Mouse (Mus musculus) C2C12 (cell line): ENCODE measurements around the gene Gm3250. TPM values are rescaled to one million over a fixed set of nuclear protein-coding genes. Genes with fewer than 3 reads are reported as not detected.
"Not testable (repeated sequence)": the region's sequence is repeated elsewhere in the genome, so short reads cannot be mapped to it uniquely, and the experiment has no call there.

ENCODE experiments used
- H3K27me3 ChIP-seq: one replicate; pipeline ENCODE4 v1.6.1; 2011; ENCODE audit not compliant: control insufficient read depth, insufficient read depth, insufficient read length
- H3K36me3 ChIP-seq: one replicate; pipeline ENCODE4 v1.6.1; 2011; ENCODE audit not compliant: control insufficient read depth, insufficient read depth
- H3K4me3 ChIP-seq: one replicate; pipeline ENCODE4 v1.5.1; 2011; ENCODE audit warnings: mild to moderate bottlenecking, control low read depth; ENCODE audit not compliant: poor library complexity, insufficient read depth, severe bottlenecking
- H3K79me2 ChIP-seq: one replicate; pipeline ENCODE4 v1.6.1; 2011; ENCODE audit not compliant: control insufficient read depth, insufficient read depth
- H3K79me3 ChIP-seq: one replicate; pipeline ENCODE4 v1.6.1; 2011; ENCODE audit warnings: low read depth, control low read depth
- H3ac ChIP-seq: one replicate; pipeline ENCODE3; 2011; ENCODE audit warnings: low read depth; ENCODE audit not compliant: control insufficient read depth, insufficient read length
- CEBPB ChIP-seq: IDR thresholded peaks from one replicate; pipeline ENCODE4 v1.6.1; 2011; ENCODE audit warnings: low read depth, mild to moderate bottlenecking, control low read depth, moderate library complexity
- CTCF ChIP-seq: IDR thresholded peaks from one replicate; pipeline ENCODE4 v1.5.1; 2011; ENCODE audit not compliant: control insufficient read depth, insufficient read depth, insufficient read length
- FOSL1 ChIP-seq: IDR thresholded peaks from one replicate; pipeline ENCODE4 v1.8.0; 2011; ENCODE audit warnings: mild to moderate bottlenecking, low read length; ENCODE audit not compliant: poor library complexity, insufficient read depth, severe bottlenecking
- MAX ChIP-seq: IDR thresholded peaks from one replicate; pipeline ENCODE4 v1.6.1; 2011; ENCODE audit warnings: mild to moderate bottlenecking, control low read depth
- MYOD1 ChIP-seq: IDR thresholded peaks from one replicate; pipeline ENCODE4 v1.6.1; 2011; ENCODE audit warnings: low read depth; ENCODE audit not compliant: control insufficient read depth, insufficient read length
- MYOG ChIP-seq: IDR thresholded peaks from one replicate; pipeline ENCODE4 v1.6.1; 2011; ENCODE audit not compliant: control insufficient read depth, insufficient read length; ENCODE audit errors: extremely low read depth
- USF1 ChIP-seq: IDR thresholded peaks from one replicate; pipeline ENCODE4 v1.6.1; 2011; ENCODE audit warnings: low read depth, mild to moderate bottlenecking, control low read depth, moderate library complexity
- polyA plus RNA-seq: library from polyadenylated mRNA; unstranded; fragments of >200 nt; fragmentation: generic; extraction: Trizol; gene quantifications from one replicate; pipeline ENCODE4 v1.2.1, GENCODE M21; 2012; ENCODE audit warnings: missing spikeins

The Gm3250 gene
- polyA plus RNA-seq, 1 experiment: not detected

DNA sequence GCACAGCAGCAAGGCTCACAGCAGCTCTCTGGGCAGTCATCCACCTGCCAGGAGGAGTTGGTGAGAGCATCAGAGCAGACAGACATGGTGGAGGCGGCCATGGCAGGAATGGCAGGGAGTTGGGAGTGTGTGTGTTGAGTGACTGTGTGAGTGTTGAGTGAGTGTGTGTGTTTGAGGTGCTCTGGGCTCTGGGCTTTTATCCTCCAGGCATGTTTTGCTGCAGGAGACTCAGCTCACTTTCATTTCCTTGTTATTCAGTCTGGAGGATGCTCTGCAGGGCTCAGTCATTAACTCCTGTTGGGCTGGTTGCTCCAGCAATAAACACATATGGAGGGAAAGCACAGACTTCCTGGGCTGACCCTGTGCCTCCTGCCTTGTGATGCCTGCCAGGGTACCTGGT lies 5.5 kb downstream of the Gm3250 start, which contains the start of gene Gm7138:
Gm7138 (minus strand) TSS at position 101 of the 400 bp plus-strand sequence.
- H3K27me3 ChIP-seq, H3K79me2 ChIP-seq, H3K4me3 ChIP-seq, H3K36me3 ChIP-seq, H3K79me3 ChIP-seq, H3ac ChIP-seq: not testable (repeated sequence)

DNA sequence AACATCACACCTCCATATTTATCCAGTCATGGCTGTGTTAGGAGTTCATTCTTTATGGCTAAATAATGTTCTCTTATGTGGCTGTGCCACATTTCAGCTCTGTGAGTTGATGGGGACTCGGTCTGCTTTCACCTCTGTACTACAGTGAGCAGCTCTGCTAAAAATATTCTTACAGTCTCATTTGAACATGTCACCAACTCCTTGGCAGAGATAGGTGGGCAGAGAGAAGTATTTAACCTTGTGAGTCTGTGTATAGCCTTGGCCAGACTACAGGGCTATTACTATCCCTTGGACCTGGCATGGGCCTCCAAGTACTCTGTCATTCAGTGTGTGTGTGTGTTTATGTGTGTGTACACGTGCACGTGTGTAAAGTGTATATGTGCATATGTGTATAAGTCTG lies 10.2 kb downstream of the Gm3250 start:
- H3K79me2 ChIP-seq, H3ac ChIP-seq, H3K4me3 ChIP-seq, H3K27me3 ChIP-seq, H3K36me3 ChIP-seq, H3K79me3 ChIP-seq: not testable (repeated sequence)

DNA sequence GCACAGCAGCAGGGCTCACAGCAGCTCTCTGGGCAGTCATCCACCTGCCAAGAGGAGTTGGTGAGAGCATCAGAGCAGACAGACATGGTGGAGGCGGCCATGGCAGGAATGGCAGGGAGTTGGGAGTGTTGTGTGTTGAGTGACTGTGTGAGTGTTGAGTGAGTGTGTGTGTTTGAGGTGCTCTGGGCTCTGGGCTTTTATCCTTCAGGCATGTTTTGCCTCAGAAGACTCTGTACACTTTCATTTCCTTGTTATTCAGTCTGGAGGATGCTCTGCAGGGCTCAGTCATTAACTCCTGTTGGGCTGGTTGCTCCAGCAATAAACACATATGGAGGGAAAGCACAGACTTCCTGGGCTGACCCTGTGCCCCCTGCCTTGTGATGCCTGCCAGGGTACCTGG lies 11.1 kb downstream of the Gm3250 start, which contains the start of gene Gm3238:
Gm3238 (minus strand) TSS at position 101 of the 400 bp plus-strand sequence.
- H3K4me3 ChIP-seq: not testable (repeated sequence)

DNA sequence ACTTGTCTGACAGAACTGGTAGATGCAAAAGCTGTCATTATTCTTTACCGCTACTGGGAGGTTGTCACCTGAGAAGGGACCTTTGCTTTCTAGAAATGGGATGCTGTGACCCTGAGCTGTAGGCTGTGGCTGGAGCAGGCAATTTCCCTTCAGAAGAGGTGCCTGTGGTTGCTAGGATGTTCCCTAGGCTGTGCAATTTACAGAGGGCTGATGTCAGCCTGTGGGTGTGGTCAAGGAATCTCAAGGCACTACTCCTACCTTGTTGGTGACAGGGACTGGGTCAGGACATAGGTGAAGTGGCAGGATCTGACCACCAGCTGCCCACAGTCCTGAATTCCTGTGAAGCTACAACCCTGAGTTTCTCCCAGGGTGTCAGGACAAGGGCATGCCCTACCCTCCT lies 12.6 kb downstream of the Gm3250 start:
- Histone ChIP-seq H3ac (no peak overlapping the region), H3K79me2 (no peaks in the 10 kb centered on the region), H3K36me3 (no peaks in the 10 kb centered on the region), H3K27me3 (no peaks in the 10 kb centered on the region), H3K4me3 (no peak overlapping the region), H3K79me3 (no peaks in the 10 kb centered on the region)
- TF ChIP-seq MAX: no peak
- TF ChIP-seq MYOD1: no peak
- TF ChIP-seq FOSL1: no peak
- no peak for TF ChIP-seq CTCF
- no peak for TF ChIP-seq USF1
- TF ChIP-seq MYOG: no peak
- no peak for TF ChIP-seq CEBPB

More for the DNA sequence above, 11.1 kb downstream of the Gm3250 start, which contains the start of gene Gm3238:
- not testable (repeated sequence) for H3K79me2 ChIP-seq, H3K27me3 ChIP-seq, H3K36me3 ChIP-seq, H3K79me3 ChIP-seq, H3ac ChIP-seq

DNA sequence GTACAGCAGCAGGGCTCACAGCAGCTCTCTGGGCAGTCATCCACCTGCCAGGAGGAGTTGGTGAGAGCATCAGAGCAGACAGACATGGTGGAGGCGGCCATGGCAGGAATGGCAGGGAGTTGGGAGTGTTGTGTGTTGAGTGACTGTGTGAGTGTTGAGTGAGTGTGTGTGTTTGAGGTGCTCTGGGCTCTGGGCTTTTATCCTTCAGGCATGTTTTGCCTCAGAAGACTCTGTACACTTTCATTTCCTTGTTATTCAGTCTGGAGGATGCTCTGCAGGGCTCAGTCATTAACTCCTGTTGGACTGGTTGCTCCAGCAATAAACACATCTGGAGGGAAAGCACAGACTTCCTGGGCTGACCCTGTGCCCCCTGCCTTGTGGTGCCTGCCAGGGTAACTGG lies 22.8 kb downstream of the Gm3250 start, which contains the start of gene Gm3233:
Gm3233 (minus strand) TSS at position 101 of the 400 bp plus-strand sequence.
- not testable (repeated sequence) for H3ac ChIP-seq, H3K79me2 ChIP-seq, H3K27me3 ChIP-seq, H3K4me3 ChIP-seq, H3K36me3 ChIP-seq, H3K79me3 ChIP-seq

DNA sequence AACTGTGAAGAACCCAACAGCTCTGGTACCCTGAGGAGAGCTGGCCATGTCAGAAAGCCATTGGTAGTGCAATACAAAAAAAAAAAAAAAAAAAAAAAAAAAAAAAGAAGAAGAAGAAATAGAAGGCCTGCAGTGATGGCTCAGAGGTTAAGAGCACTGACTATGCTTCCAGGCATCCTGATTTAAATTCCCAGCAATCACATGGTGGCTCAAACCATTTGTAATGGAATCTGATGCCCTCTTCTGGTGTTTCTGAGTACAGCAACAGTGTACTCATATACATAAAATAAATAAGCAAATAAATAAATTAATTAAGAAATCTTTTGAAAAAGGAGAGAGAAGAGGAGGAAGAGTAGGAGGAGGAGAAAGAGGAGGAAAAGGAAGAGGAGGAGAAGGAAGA lies 28.9 kb downstream of the Gm3250 start:
- Histone ChIP-seq H3K36me3 (no peaks in the 10 kb centered on the region), H3K79me2 (no peaks in the 10 kb centered on the region), H3ac (no peak overlapping the region), H3K27me3 (no peaks in the 10 kb centered on the region), H3K79me3 (no peaks in the 10 kb centered on the region), H3K4me3 (no peak overlapping the region)
- TF ChIP-seq CTCF (no peak), MYOD1 (no peak), CEBPB (no peak), FOSL1 (no peak), MYOG (no peak), USF1 (no peak)

DNA sequence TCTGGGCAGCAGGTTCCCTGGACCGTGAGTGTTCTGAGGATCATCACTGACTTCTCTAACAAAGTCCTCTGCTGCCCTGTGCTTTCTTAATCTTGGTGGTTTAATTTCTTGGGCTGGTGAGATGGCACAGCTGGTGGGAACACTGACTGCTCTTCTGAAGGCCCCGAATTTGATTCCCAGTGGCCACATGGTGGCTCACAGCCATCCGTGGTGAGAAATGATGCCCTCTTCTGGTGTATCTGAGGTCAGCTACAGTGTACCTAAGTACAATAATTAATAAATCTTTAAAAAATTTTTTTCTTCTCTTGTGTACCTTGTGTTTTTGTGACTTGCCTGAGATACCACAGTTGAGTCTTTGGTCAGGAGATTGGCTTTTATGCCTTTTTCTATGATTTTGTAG lies 30.0 kb downstream of the Gm3250 start:
- H3K79me2 ChIP-seq, H3ac ChIP-seq, H3K36me3 ChIP-seq: not testable (repeated sequence)

DNA sequence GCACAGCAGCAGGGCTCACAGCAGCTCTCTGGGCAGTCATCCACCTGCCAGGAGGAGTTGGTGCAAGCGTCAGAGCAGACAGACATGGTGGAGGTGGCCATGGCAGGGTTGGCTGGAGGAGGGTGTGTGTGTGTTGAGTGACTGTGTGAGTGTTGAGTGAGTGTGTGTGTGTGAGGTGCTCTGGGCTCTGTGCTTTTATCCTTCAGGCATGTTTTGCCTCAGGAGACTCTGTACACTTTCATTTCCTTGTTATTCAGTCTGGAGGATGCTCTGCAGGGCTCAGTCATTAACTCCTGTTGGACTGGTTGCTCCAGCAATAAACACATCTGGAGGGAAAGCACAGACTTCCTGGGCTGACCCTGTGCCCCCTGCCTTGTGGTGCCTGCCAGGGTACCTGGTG lies 31.1 kb downstream of the Gm3250 start, which contains the start of gene Gm9736:
Gm9736 (minus strand) TSS at position 101 of the 400 bp plus-strand sequence.
- H3K79me2 ChIP-seq, H3K36me3 ChIP-seq, H3K4me3 ChIP-seq, H3K27me3 ChIP-seq, H3K79me3 ChIP-seq, H3ac ChIP-seq: not testable (repeated sequence)

More for the DNA sequence above, 30.0 kb downstream of the Gm3250 start:
- H3K4me3 ChIP-seq, H3K79me3 ChIP-seq, H3K27me3 ChIP-seq: not testable (repeated sequence)

DNA sequence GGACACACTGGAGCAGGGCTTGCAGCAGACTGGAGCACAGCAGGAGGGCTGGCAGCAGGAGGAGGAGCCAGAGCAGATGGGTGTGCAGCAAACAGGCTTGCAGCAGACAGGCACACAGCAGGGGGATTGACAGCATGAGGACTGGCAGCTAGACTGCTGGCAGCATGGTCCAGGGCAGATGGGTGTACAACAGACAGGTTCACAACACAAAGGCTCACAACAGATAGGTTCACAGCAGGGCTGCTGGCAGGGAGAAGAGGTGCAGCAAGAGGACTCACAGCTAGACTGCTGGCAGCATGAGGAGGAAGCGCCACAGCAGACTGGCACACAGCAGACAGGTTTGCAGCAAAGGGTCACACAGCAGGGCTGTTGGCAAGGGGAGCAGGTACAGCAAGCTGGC lies 31.7 kb downstream of the Gm3250 start:
- H3K27me3 ChIP-seq, H3K79me2 ChIP-seq, H3K36me3 ChIP-seq, H3K4me3 ChIP-seq, H3K79me3 ChIP-seq, H3ac ChIP-seq: not testable (repeated sequence)

DNA sequence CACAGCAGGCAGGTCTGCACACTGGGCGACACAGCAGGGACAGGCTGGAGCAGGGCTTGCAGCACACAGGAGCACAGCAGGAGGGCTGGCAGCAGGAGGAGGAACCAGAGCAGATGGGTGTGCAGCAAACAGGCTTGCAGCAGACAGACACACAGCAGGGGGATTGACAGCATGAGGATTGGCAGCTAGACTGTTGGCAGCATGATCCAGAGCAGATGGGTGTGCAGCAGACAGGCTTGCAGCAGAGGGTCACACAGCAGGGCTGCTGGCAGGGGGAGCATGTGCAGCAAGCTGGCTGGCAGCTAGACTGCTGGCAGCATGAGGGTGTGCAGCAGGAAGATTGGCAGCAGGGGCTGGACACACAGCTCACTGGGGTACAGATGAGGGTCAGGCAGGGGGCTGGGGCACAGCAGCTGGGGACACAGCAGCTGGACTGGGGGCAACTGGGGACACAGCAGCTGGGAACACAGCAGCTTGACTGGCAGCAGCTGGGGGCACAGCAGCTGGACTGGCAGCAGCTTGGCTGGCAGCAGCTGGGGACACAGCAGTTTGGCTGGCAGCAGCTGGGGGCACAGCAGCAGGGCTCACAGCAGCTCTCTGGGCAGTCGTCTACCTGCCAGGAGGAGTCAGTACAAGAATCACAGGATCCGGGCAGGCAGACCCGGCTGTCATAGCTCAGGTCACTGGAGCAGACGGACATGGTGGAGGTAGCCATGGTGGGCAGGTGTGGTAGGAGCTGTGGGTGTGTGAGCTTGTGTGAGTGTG lies 40.2 kb downstream of the Gm3250 start, which contains the start of gene Gm18596:
Gm18596 (minus strand) TSS at position 715 of the 765 bp plus-strand sequence.
- not testable (repeated sequence) for H3K4me3 ChIP-seq

More for the DNA sequence above, 40.2 kb downstream of the Gm3250 start, which contains the start of gene Gm18596:
- H3K79me2 ChIP-seq, H3K79me3 ChIP-seq, H3ac ChIP-seq, H3K36me3 ChIP-seq: not testable (repeated sequence)
- H3K27me3 ChIP-seq: peaks cover 25% of the 10 kb centered on the region
